Mouse (Mus musculus): ENCODE data around the gene Flnb.
A peak's percentile ranks its signal among the peaks of the same experiment; 100 is the strongest.

Flnb gene

GRCm38 (mm10) chr14:7826151-7826937 lies 8.6 kb downstream of the Flnb start:
- no peak for DNase-seq (ENCODE audit: low read depth)

GRCm38 (mm10) chr14:7829181-7829580 lies 11.4 kb downstream of the Flnb start:
- no peak for DNase-seq (ENCODE audit: low read depth)

- DNase-seq (ENCODE audit: low read depth), result no peak
Measured at GRCm38 (mm10) chr14:7831770-7832439, 14.1 kb downstream of the Flnb start.

GRCm38 (mm10) chr14:7832440-7832783 lies 14.7 kb downstream of the Flnb start:
- no peak for DNase-seq (ENCODE audit: low read depth)

- no peak for DNase-seq (ENCODE audit: low read depth)
Measured at GRCm38 (mm10) chr14:7833458-7833857, 15.7 kb downstream of the Flnb start.

- no peak for DNase-seq (ENCODE audit: low read depth)
Measured at GRCm38 (mm10) chr14:7838564-7839089, 20.9 kb downstream of the Flnb start.

- DNase-seq (ENCODE audit: low read depth), result no peak
Measured at GRCm38 (mm10) chr14:7839950-7840514, 22.3 kb downstream of the Flnb start.

- DNase-seq (ENCODE audit: low read depth), result no peak
Measured at GRCm38 (mm10) chr14:7842631-7843332, 25.0 kb downstream of the Flnb start.

- no peak for DNase-seq (ENCODE audit: low read depth)
Measured at GRCm38 (mm10) chr14:7846696-7847095, 28.9 kb downstream of the Flnb start.

GRCm38 (mm10) chr14:7847746-7848232 lies 30.0 kb downstream of the Flnb start:
- no peak for DNase-seq (ENCODE audit: low read depth)

- DNase-seq (ENCODE audit: low read depth), result no peak
Measured at GRCm38 (mm10) chr14:7850913-7851312, 33.2 kb downstream of the Flnb start.

- DNase-seq (ENCODE audit: low read depth), result no peak
Measured at GRCm38 (mm10) chr14:7851543-7852065, 33.8 kb downstream of the Flnb start.

GRCm38 (mm10) chr14:7853691-7854090 lies 35.9 kb downstream of the Flnb start:
- DNase-seq (ENCODE audit: low read depth), result no peak

GRCm38 (mm10) chr14:7854366-7854765 lies 36.6 kb downstream of the Flnb start:
- no peak for DNase-seq (ENCODE audit: low read depth)

GRCm38 (mm10) chr14:7855101-7855500 lies 37.3 kb downstream of the Flnb start:
- no peak for DNase-seq (ENCODE audit: low read depth)

GRCm38 (mm10) chr14:7855501-7855900 lies 37.7 kb downstream of the Flnb start:
- no peak for DNase-seq (ENCODE audit: low read depth)

GRCm38 (mm10) chr14:7856348-7856747 lies 38.6 kb downstream of the Flnb start:
- no peak for DNase-seq (ENCODE audit: low read depth)

GRCm38 (mm10) chr14:7857835-7858234 lies 40.1 kb downstream of the Flnb start:
- DNase-seq (ENCODE audit: low read depth), result peak; percentile 37

GRCm38 (mm10) chr14:7858430-7858829 lies 40.7 kb downstream of the Flnb start:
- DNase-seq (ENCODE audit: low read depth), result peak; percentile 10

- no peak for DNase-seq (ENCODE audit: low read depth)
Measured at GRCm38 (mm10) chr14:7860525-7861154, 42.9 kb downstream of the Flnb start.

- no peak for DNase-seq (ENCODE audit: low read depth)
Measured at GRCm38 (mm10) chr14:7861275-7861674, 43.5 kb downstream of the Flnb start.

GRCm38 (mm10) chr14:7862226-7862625 lies 44.5 kb downstream of the Flnb start:
- DNase-seq (ENCODE audit: low read depth), result no peak
